Mouse (Mus musculus): ENCODE measurements around the gene Psmc2.

Gene Psmc2

DNA sequence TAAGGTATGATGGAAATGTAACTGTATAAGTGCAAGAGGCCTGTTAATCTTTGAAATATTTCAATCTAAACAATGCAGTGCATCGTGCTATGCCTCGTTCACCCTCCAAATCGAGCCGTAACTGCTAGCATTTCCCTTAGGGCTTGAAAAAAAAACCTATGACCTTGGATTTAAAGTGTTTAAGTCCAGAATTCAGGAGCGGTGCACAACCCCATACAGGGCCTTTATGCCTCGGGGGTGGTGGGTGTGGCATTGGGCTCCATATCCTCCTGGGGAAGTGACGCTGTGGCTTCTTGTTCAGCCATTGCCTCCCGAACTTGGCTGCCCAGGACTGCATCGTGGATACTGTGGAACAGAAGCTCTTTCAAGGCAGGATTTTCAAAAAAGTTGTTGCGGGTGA lies 25.8 kb downstream of the Psmc2 start:
- DNase-seq = no peak

DNA sequence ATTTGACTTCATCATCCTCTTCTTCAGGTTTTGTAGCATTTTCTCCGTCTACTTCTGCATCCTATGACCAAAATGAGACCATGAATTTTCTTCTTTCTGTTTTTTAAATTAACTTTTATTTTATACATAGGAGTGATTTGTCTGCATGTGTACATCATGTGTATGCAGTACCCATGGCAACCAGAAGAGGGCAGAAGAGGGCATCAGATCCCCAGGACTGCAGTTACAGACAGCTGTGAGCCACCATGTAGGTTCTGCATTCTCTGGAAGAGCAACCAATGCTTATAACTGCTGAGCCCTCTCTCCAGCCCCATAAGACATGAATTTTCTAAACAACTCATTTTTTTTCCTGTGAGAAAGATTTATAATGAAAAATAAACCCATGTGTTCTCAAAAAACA lies 28.9 kb downstream of the Psmc2 start:
- peak; percentile 20 for DNase-seq

GRCm38 (mm10) chr5:21826370-21826769 lies 41.3 kb downstream of the Psmc2 start:
- no peak for DNase-seq

GRCm38 (mm10) chr5:21827643-21828042 lies 42.6 kb downstream of the Psmc2 start:
- DNase-seq = no peak

GRCm38 (mm10) chr5:21828855-21829254 lies 43.8 kb downstream of the Psmc2 start:
- no peak for DNase-seq

- DNase-seq = no peak
These were observed 46.7 kb downstream of the Psmc2 start for GRCm38 (mm10) chr5:21831761-21832160.

DNA sequence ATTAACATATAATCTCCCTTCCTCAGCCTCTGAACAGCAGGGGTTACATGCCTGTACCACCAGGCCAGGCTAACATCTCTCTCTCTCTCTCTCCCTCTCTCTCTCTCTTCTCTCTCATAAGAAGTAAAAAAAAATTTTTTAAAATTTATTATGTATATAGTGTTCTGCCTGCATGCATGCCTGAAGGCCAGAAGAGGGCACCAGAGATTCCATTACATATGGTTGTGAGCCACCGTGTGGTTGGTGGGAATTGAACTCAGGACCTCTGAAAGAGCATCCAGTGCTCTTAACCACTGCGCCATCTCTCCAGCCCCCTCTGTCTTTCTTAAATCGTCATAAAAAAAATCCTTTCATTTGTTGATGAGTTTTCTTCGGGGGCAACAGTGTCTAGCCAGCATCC lies 59.6 kb downstream of the Psmc2 start:
- DNase-seq = no peak

- DNase-seq = no peak
These were observed 61.7 kb downstream of the Psmc2 start for GRCm38 (mm10) chr5:21846616-21847290.

DNA sequence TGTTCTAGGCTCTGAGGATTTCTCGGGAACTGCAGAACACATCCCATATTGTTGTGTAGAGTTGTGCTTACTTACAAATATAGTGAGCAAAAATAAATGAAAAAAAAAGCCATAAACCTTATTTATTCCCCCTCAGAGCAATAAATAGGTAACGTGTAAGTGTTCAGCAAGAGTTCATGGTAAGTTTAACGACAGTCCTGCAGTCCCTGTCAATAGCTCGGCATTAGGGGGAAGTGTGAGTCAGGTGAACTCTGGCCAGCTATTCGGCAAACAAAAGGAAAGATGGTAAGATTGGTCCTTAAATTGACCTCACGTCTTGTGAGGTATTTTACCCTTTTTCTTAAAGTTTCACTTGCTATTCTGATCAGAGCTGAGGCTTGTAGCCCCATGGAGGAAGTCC lies 62.4 kb downstream of the Psmc2 start:
- DNase-seq = no peak

GRCm38 (mm10) chr5:21851679-21852340 lies 66.7 kb downstream of the Psmc2 start:
- no peak for DNase-seq

Measured in kidney, adult 18-20 months (tissue).